Mouse (Mus musculus) thymus, postnatal 4 days (tissue): Measurements from ENCODE around the gene Rassf2.

Source experiments
- DNase-seq: peaks from one replicate; pipeline ENCODE4 v3.0.0; 2021

Rassf2 gene

GRCm38 (mm10) chr2:132004495-132005136 lies 25.4 kb downstream of the Rassf2 start:
- no peak for DNase-seq

- no peak for DNase-seq
Observed at GRCm38 (mm10) chr2:132003916-132004315, 26.1 kb downstream of the Rassf2 start.

- DNase-seq, result no peak
Observed at GRCm38 (mm10) chr2:132001696-132002334, 28.2 kb downstream of the Rassf2 start.

GRCm38 (mm10) chr2:131997356-131997755 lies 32.7 kb downstream of the Rassf2 start:
- DNase-seq, result no peak

GRCm38 (mm10) chr2:131996369-131996768 lies 33.7 kb downstream of the Rassf2 start:
- no peak for DNase-seq

GRCm38 (mm10) chr2:131995742-131996141 lies 34.3 kb downstream of the Rassf2 start:
- DNase-seq, result no peak

GRCm38 (mm10) chr2:131994971-131995370 lies 35.1 kb downstream of the Rassf2 start:
- no peak for DNase-seq

GRCm38 (mm10) chr2:131993563-131994088 lies 36.4 kb downstream of the Rassf2 start:
- no peak for DNase-seq

GRCm38 (mm10) chr2:131993151-131993550 lies 36.9 kb downstream of the Rassf2 start:
- no peak for DNase-seq

GRCm38 (mm10) chr2:131992487-131992886 lies 37.6 kb downstream of the Rassf2 start:
- no peak for DNase-seq

- peak; percentile 1 for DNase-seq
Observed at GRCm38 (mm10) chr2:131988550-131988949, 41.5 kb downstream of the Rassf2 start.

GRCm38 (mm10) chr2:131987950-131988349 lies 42.1 kb downstream of the Rassf2 start:
- peak; percentile 2 for DNase-seq

- peak; percentile 74 for DNase-seq
Observed at GRCm38 (mm10) chr2:131982546-131983196, 47.4 kb downstream of the Rassf2 start.

- peak; percentile 3 for DNase-seq
Observed at GRCm38 (mm10) chr2:131980866-131981265, 49.2 kb downstream of the Rassf2 start.

GRCm38 (mm10) chr2:131976663-131977062 lies 53.4 kb downstream of the Rassf2 start:
- peak; percentile 2 for DNase-seq

- DNase-seq, result no peak
Observed at GRCm38 (mm10) chr2:131971098-131971497, 59.0 kb downstream of the Rassf2 start.

- peak; percentile 8 for DNase-seq
Observed at GRCm38 (mm10) chr2:131970597-131970996, 59.5 kb downstream of the Rassf2 start.

GRCm38 (mm10) chr2:131961671-131962070 lies 68.4 kb downstream of the Rassf2 start:
- no peak for DNase-seq

GRCm38 (mm10) chr2:131957731-131958222 lies 72.3 kb downstream of the Rassf2 start:
- DNase-seq, result no peak

GRCm38 (mm10) chr2:131956336-131957256 lies 73.5 kb downstream of the Rassf2 start:
- DNase-seq, result no peak

GRCm38 (mm10) chr2:131955264-131955663 lies 74.8 kb downstream of the Rassf2 start:
- peak; percentile 76 for DNase-seq

- no peak for DNase-seq
Observed at GRCm38 (mm10) chr2:131954835-131955234, 75.2 kb downstream of the Rassf2 start.

- no peak for DNase-seq
Observed at GRCm38 (mm10) chr2:131953711-131954110, 76.3 kb downstream of the Rassf2 start.
